Mouse (Mus musculus) G1E-ER4 (cell line): ENCODE measurements around the gene Dennd1a. TPM values are rescaled to one million over a fixed set of nuclear protein-coding genes. Genes with fewer than 3 reads are reported as not detected.
A peak's percentile ranks its signal among the peaks of the same experiment; 100 is the strongest.

Source experiments
- GATA1 ChIP-seq: IDR thresholded peaks from one replicate; pipeline ENCODE4 v1.8.0; 2012; ENCODE audit warnings: low read length, inconsistent platforms
- polyA plus RNA-seq: library from polyadenylated mRNA; stranded (reverse); fragments of >175 nt; gene quantifications from 2 replicates; pipeline ENCODE4 v1.2.3, GENCODE M21; 2012

Gene Dennd1a
- polyA plus RNA-seq, 1 experiment: 55.0 TPM

DNA sequence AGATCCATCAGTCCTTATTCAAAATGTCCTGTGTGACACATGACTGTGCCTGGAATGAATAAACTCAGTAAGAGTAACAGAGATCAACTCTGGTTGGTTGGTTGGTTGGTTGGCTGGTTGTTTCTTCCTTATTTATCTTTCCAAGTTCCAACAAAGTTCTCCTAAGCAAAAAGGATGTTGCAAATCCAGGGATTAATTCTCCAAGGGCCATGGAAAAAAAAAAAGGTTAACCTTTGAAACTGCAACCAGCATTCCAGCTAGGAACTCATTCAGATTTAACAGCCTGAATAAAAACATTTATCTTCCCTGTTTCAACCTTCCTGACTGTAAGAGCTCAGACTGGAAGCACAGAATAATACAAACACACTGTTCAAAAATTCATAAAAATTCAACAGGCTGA, 6.8 kb downstream of the Dennd1a start:
- TF ChIP-seq GATA1: no peak

DNA sequence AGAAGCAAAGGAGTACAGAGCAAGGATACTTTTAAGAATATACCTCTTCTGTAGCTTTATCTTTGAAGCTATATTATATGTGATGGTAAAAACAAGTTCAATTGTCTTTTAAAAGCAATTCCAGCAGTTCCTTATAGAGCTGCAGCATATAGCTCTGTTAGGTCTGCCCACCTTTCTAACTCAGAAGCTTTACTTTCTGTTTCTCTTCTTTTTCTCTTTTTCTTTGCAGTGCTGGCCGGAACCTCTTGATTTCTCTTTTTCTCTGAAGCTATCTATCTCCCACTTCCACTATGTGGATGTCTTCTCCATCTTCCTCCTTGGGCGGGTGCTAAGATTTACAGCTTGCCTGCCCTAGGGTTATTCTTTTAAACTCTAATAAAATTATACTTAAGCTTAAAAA, 12.2 kb downstream of the Dennd1a start:
- TF ChIP-seq GATA1: no peak

GRCm38 (mm10) chr2:38263653-38264052, 23.5 kb downstream of the Dennd1a start:
- TF ChIP-seq GATA1: no peak

DNA sequence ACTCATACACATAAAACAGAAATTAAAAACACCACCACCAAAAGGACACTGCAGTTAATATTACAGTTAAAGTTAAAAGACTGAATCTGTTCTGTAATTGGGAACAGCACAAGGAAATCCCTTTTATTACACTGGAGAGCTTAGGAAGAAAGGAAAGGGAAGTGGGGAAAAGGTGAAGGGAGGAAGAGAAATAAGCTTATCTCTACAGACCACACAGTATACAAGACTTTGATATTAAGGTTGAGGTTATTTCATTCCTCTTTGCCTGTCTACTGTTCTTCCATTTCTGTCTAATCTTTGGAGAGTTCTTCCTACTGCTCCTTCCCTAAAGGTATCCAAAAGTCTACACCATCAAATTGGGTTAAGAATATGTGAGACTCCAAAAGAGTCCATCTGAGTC, 28.1 kb downstream of the Dennd1a start:
- no peak for TF ChIP-seq GATA1

GRCm38 (mm10) chr2:38237616-38238015, 49.6 kb downstream of the Dennd1a start:
- no peak for TF ChIP-seq GATA1

- no peak for TF ChIP-seq GATA1
Measured at GRCm38 (mm10) chr2:38235593-38235992, 51.6 kb downstream of the Dennd1a start.

DNA sequence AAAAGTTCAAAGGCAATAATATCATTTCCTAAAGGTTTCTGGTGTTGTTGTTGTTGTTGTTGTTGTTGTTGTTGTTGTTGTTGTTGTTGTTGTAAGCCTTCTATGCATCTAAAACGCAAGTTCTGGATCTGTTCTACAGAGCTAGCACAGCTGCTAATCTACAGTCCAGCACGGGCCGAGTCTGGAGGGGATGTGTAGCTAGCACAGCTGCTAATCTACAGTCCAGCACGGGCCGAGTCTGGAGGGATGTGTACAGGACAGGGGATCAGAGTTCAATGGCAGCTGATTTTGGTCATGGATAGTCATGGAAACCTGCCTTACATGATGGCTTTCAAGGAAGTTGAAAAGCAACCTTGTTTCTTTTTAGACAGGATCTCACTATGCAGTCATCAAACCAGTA, 57.3 kb downstream of the Dennd1a start:
- no peak for TF ChIP-seq GATA1

GRCm38 (mm10) chr2:38223759-38224158, 63.4 kb downstream of the Dennd1a start:
- no peak for TF ChIP-seq GATA1

GRCm38 (mm10) chr2:38221461-38221860, 65.7 kb downstream of the Dennd1a start:
- TF ChIP-seq GATA1: no peak

- TF ChIP-seq GATA1: no peak
Measured at GRCm38 (mm10) chr2:38220687-38221435, 66.3 kb downstream of the Dennd1a start.

- no peak for TF ChIP-seq GATA1
Measured at GRCm38 (mm10) chr2:38219666-38220065, 67.5 kb downstream of the Dennd1a start.

DNA sequence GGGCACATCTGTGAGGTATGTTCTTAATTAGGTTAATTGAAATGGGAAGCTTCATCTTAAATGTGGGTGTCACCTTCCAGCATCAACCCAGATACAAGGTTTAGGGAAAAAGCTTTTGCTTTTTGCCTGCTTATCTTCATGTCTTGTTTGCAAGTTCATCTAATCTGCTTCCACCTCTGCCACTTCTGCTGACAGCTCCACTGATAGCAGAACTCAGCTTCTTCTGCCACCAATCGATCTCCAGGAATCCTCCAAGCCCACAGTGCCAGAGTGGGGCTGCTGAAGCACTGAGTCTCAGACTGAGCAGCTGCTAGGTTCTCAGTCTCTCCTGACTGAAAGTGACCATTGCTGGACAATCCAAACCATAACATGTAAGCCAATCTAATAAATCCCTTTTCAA, 74.1 kb downstream of the Dennd1a start:
- TF ChIP-seq GATA1: peak; percentile 30

DNA sequence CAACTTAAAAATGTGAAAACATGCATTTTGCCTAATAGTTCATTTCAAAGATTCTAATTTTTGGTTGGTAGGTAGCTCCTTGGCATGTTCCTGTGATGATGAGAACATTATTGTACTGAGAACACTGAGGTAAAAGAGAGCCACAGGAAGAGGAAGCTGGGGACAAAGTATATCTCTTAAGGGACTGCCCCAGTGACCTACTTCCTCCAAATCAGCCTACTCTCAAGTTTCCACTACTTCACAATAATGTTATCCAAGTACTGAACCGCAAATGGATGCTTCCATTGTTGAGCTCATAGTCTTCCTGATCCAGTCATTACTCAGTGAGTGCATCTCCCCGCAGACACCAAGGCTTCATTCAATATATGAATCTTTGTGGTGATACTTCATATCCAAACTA, 75.8 kb downstream of the Dennd1a start:
- no peak for TF ChIP-seq GATA1

- no peak for TF ChIP-seq GATA1
Measured at GRCm38 (mm10) chr2:38207752-38208151, 79.4 kb downstream of the Dennd1a start.

DNA sequence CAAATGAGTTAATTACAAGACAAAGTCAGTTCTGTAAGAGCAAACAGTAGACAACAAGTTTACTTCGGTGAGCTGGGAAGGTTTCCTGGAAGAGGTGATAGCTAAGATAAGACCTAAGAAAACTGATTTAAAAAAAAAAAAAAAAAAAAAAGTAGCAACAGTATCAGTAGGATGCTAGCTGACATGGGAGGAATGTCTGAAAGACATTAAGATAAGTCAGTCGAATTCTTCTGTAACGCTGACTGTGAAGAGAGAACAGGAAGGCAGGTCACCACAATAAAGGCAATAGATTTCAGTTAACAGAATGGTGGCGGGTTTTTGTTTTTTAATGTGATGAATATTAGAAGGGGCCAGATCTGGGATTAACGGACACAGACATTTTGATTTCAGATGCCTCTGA, 81.9 kb downstream of the Dennd1a start:
- TF ChIP-seq GATA1: no peak

DNA sequence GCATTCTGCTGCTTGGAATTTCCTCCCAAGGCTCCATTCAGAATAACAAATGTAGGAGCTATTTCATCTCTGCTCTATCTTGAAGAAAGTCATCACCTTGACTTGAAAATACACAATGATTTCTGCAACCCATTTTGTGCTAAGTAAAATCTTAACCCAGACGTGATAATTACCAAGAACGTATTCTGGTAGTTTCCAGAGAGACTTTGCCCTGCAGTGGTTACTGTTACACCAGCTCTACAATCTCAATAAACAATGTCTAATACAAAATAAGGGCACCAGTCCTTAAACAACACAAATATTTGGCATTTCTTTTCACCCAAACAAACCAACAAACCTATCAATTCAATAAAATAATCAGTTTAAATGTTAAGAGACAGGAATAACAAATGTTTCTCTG, 82.5 kb downstream of the Dennd1a start:
- no peak for TF ChIP-seq GATA1

DNA sequence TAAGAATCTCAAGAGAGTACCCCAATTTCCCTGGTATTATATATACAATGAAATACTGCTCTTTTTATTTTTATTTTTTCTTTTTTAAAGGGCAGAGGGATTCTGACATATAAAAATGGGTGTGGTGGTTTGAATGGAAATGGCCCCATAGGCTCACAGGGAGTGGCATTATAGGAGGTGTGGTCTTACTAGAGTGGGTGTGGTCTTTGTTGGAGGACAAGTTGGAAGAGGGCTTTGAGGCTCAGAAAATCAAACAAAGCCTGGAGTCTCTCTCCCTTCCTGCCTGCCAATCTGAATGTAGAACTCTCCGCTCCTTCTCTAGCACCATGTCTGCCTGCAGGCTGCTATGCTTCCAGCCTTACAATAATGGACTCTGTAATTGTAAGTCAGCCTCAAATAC, 89.1 kb downstream of the Dennd1a start:
- TF ChIP-seq GATA1: no peak
